Mouse (Mus musculus): ENCODE results near the gene Hoxb13.

GRCm38 (mm10) chr11:96178356-96178755, 15.8 kb upstream of the Hoxb13 start:
- TF ChIP-seq CTCF (IDR thresholded peaks at IDR 0.05; ENCODE audit: borderline replicate concordance, extremely low read depth, insufficient read depth, insufficient read length), result no peak
- no peak for TF ChIP-seq POLR2A (IDR thresholded peaks at IDR 0.05; ENCODE audit: borderline replicate concordance, extremely low read depth, insufficient read depth, insufficient read length, poor library complexity, severe bottlenecking)
